Mouse (Mus musculus) midbrain, embryonic 11.5 days (tissue): ENCODE data around the gene Dnah8. TPM values are rescaled to one million over a fixed set of nuclear protein-coding genes. Genes with fewer than 3 reads are reported as not detected.

Source experiments
- ATAC-seq: fragments of 200-750 bp; cut with Nextera tagmentation; 2 replicates; pipeline ENCODE4 v1.8.0; 2017; ENCODE audit warnings: moderate TSS enrichment, moderate library complexity; ENCODE audit not compliant: low FRiP score
- DNase-seq: peaks from one replicate; pipeline ENCODE4 v3.0.0; 2015; ENCODE audit warnings: low spot score; ENCODE audit errors: missing footprints
- H3K27ac ChIP-seq: fragments of 300-500 bp; sonication (generic); 2 replicates; pipeline ENCODE4 v1.5.1; 2014; ENCODE audit warnings: low read depth, low read length
- H3K27me3 ChIP-seq: fragments of 300-500 bp; sonication (generic); 2 replicates; pipeline ENCODE4 v1.6.1; 2014; ENCODE audit warnings: mild to moderate bottlenecking, low read length, moderate library complexity, mixed read lengths; ENCODE audit not compliant: control insufficient read depth, insufficient read depth
- H3K36me3 ChIP-seq: fragments of 300-500 bp; sonication (generic); 2 replicates; pipeline ENCODE4 v1.6.1; 2014; ENCODE audit warnings: mild to moderate bottlenecking, low read length, moderate library complexity, mixed read lengths; ENCODE audit not compliant: control insufficient read depth, insufficient read depth
- H3K4me1 ChIP-seq: fragments of 300-500 bp; sonication (generic); 2 replicates; pipeline ENCODE4 v1.6.1; 2014; ENCODE audit warnings: low read length; ENCODE audit not compliant: control insufficient read depth, insufficient read depth
- H3K4me2 ChIP-seq: fragments of 300-500 bp; sonication (generic); 2 replicates; pipeline ENCODE4 v1.6.1; 2014; ENCODE audit warnings: mild to moderate bottlenecking, moderate library complexity
- H3K4me3 ChIP-seq: fragments of 300-500 bp; sonication (generic); 2 replicates; pipeline ENCODE4 v1.5.1; 2014; ENCODE audit warnings: low read depth, low read length
- H3K9ac ChIP-seq: fragments of 300-500 bp; sonication (generic); 2 replicates; pipeline ENCODE4 v1.6.1; 2014; ENCODE audit warnings: low read length
- H3K9me3 ChIP-seq: fragments of 300-500 bp; sonication (generic); 2 replicates; pipeline ENCODE4 v1.6.1; 2016; ENCODE audit warnings: low read length; ENCODE audit not compliant: control insufficient read depth
- WGBS: fragments of 180-500 bp; shearing (Covaris S2); extraction: QIAGEN DNeasy Blood & Tissue Kit; methylation state at CpG from one replicate; pipeline ENCODE4 v1.1.7; 2014; 5-methylcytosine and 5-hydroxymethylcytosine counted together
- polyA plus RNA-seq: library from polyadenylated mRNA; unstranded; fragments of >200 nt; fragmentation: Nextera tagmentation; extraction: Ambion mirVana; gene quantifications from 2 replicates; pipeline ENCODE4 v1.2.1, GENCODE M21; 2014

The Dnah8 gene
- polyA plus RNA-seq, 1 experiment from 2014 or later = 1.1 TPM

- Histone ChIP-seq H3K36me3 (no peaks in the 10 kb centered on the region), H3K27me3 (no peaks in the 10 kb centered on the region), H3K4me1 (no peaks in the 10 kb centered on the region), H3K4me2 (no peak overlapping the region), H3K4me3 (no peak overlapping the region), H3K9ac (no peak overlapping the region), H3K27ac (no peak overlapping the region), H3K9me3 (no peaks in the 10 kb centered on the region)
- no peak for DNase-seq
- WGBS = 50% methylated on average over 2 of the region's 2 CpGs
- ATAC-seq = no peak
Observed at GRCm38 (mm10) chr17:30691481-30691880, 67.3 kb downstream of the Dnah8 start.

DNA sequence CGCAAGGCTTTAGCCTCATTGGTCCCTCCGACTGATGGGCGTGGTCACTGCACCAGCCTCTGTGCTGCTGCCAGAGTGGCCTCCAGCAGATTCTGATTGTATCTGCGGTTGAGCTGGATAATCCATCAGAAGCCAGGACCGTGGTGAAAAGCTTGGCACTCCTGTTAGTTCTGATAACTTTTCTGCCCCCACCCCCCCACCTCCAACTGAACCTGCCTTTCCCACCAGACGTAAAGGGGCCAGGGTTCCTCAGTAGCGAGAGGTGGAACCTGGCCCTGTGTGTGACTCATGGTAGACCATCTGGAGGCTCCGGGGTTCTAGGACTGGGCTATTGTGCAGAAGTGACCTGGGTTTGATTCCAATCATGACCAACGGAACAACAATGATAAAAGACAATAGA, 70.1 kb downstream of the Dnah8 start:
- H3K27me3 ChIP-seq = no peaks in the 10 kb centered on the region
- H3K4me1 ChIP-seq = no peaks in the 10 kb centered on the region
- H3K4me3 ChIP-seq = no peak overlapping the region
- H3K9ac ChIP-seq = no peak overlapping the region
- no peaks in the 10 kb centered on the region for H3K36me3 ChIP-seq
- H3K27ac ChIP-seq = no peak overlapping the region
- H3K9me3 ChIP-seq = no peaks in the 10 kb centered on the region
- 81% methylated on average over 9 of the region's 9 CpGs for WGBS
- ATAC-seq (no peak), DNase-seq (no peak)
- H3K4me2 ChIP-seq = no peak overlapping the region

DNA sequence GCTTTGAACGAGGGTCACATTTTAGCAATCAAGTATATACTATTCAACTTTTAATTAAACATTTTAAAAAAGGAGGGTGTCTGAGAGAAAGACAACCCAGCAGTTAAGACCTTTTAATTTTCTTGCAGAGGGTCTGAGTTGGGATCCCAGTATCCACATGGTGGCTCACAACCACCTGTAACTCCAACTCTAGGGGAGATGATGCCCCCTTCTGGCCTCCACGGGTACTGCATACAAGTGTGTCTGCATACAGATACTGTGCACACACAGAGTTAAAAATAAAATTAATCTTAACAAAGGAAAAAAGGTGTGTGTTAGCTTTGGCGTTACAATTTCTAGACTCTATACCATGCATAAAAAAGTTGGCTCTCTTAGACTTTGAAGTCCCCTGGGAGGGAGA, 90.6 kb downstream of the Dnah8 start:
- 81% methylated on average over 3 of the region's 3 CpGs for WGBS
- no peak overlapping the region for H3K9ac ChIP-seq

DNA sequence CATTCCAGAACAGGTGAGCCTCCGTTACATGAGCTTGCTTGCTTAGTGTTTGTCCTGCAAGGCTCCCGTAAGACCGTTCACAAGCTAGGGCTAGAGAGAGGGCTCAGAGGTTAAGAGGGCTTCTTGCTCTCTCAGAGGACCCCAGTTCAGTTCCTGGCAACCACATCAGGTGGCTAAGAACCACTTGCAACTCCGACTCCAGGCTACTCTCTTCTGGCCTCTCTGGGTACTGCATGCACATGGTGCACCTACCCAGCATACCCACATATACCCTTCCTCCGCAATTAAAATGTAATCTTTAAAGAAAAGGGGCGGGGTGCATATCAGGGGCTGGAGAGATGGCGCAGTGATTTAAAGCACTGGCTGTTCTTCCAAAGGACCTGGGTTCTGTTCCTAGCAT, 94.0 kb downstream of the Dnah8 start:
- H3K9me3 ChIP-seq = no peaks in the 10 kb centered on the region
- H3K36me3 ChIP-seq = no peaks in the 10 kb centered on the region
- WGBS = 90% methylated on average over 7 of the region's 7 CpGs
- no peaks in the 10 kb centered on the region for H3K4me1 ChIP-seq
- no peak overlapping the region for H3K27ac ChIP-seq
- H3K4me3 ChIP-seq = no peak overlapping the region
- ATAC-seq (no peak), DNase-seq (no peak)
- H3K9ac ChIP-seq = no peak overlapping the region
- no peak overlapping the region for H3K4me2 ChIP-seq
- no peaks in the 10 kb centered on the region for H3K27me3 ChIP-seq

More for the DNA sequence above, 90.6 kb downstream of the Dnah8 start:
- Histone ChIP-seq H3K4me3 (no peak overlapping the region), H3K4me2 (no peak overlapping the region), H3K9me3 (no peaks in the 10 kb centered on the region), H3K27ac (no peak overlapping the region), H3K27me3 (no peaks in the 10 kb centered on the region), H3K4me1 (no peaks in the 10 kb centered on the region), H3K36me3 (no peaks in the 10 kb centered on the region)
- DNase-seq (no peak), ATAC-seq (no peak)

DNA sequence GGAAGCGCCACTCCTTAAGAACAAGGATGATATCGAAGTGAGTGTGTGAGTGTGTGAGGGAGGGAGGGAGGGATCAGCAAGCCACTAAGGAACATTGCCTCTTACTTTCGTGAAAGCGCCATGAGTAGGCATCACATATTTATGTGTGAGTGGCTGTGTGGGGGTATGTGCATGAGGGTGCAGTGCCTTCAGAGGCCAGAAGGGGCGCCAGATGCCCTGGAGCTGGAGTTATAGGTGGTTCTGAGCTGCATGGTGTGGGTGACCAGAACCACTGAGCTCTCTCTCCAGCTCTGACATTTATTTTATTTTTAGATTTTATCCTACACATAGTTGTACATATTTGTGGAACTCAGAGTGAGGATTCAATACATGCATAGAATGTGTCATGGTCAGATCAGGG, 94.9 kb downstream of the Dnah8 start:
- Histone ChIP-seq H3K4me3 (no peak overlapping the region), H3K9ac (no peak overlapping the region), H3K27ac (no peak overlapping the region), H3K4me1 (no peaks in the 10 kb centered on the region), H3K36me3 (no peaks in the 10 kb centered on the region), H3K9me3 (no peaks in the 10 kb centered on the region), H3K4me2 (no peak overlapping the region), H3K27me3 (no peaks in the 10 kb centered on the region)
- ATAC-seq (no peak), DNase-seq (no peak)
- 83% methylated on average over 5 of the region's 5 CpGs for WGBS

- DNase-seq (no peak), ATAC-seq (no peak)
- no peak overlapping the region for H3K27ac ChIP-seq
- no peak overlapping the region for H3K9ac ChIP-seq
- no peaks in the 10 kb centered on the region for H3K9me3 ChIP-seq
- H3K4me3 ChIP-seq = no peak overlapping the region
- no peaks in the 10 kb centered on the region for H3K27me3 ChIP-seq
- no peaks in the 10 kb centered on the region for H3K36me3 ChIP-seq
- WGBS = 51% methylated on average over 4 of the region's 4 CpGs
- H3K4me2 ChIP-seq = no peak overlapping the region
- H3K4me1 ChIP-seq = no peaks in the 10 kb centered on the region
Observed at GRCm38 (mm10) chr17:30727788-30728187, 103.6 kb downstream of the Dnah8 start.

DNA sequence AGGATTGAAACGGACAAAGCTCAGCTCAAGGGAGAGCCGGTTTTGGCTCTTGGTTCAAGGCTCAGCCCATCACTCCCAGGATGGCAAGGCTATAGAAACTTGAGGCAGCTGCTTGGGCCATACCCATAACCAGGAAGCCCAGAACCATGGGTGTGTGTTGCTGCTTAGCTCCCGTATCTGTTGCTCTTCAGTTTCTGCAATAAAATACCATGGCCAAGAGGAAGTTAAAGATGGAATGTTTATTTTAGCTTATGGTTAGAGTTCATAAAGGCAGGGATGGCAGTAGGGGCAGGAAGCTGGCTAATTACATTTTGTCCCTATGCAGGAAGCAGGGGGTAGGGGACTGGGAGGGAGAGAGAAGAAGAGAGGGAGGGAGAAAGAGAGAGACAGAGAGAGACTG, 108.6 kb downstream of the Dnah8 start:
- ATAC-seq (no peak), DNase-seq (no peak)
- Histone ChIP-seq H3K9me3 (no peaks in the 10 kb centered on the region), H3K36me3 (no peaks in the 10 kb centered on the region), H3K9ac (no peak overlapping the region), H3K27ac (no peak overlapping the region), H3K4me2 (no peak overlapping the region), H3K4me3 (no peak overlapping the region), H3K27me3 (no peaks in the 10 kb centered on the region), H3K4me1 (no peaks in the 10 kb centered on the region)
- 85% methylated on average over 3 of the region's 3 CpGs for WGBS

- H3K4me3 ChIP-seq = no peak overlapping the region
- no peak overlapping the region for H3K4me2 ChIP-seq
- DNase-seq = no peak
- 89% methylated on average over 8 of the region's 8 CpGs for WGBS
- no peaks in the 10 kb centered on the region for H3K4me1 ChIP-seq
- ATAC-seq = no peak
- H3K27ac ChIP-seq = no peak overlapping the region
- H3K9me3 ChIP-seq = no peaks in the 10 kb centered on the region
- H3K36me3 ChIP-seq = no peaks in the 10 kb centered on the region
- H3K27me3 ChIP-seq = no peaks in the 10 kb centered on the region
- H3K9ac ChIP-seq = no peak overlapping the region
Observed at GRCm38 (mm10) chr17:30734770-30735169, 110.6 kb downstream of the Dnah8 start.

- 87% methylated on average over 2 of the region's 2 CpGs for WGBS
- ATAC-seq (no peak), DNase-seq (no peak)
- Histone ChIP-seq H3K9me3 (no peaks in the 10 kb centered on the region), H3K4me3 (no peak overlapping the region), H3K9ac (no peak overlapping the region), H3K4me2 (no peak overlapping the region), H3K4me1 (no peaks in the 10 kb centered on the region), H3K27me3 (no peaks in the 10 kb centered on the region), H3K36me3 (no peaks in the 10 kb centered on the region), H3K27ac (no peak overlapping the region)
Observed at GRCm38 (mm10) chr17:30735454-30735853, 111.3 kb downstream of the Dnah8 start.

- ATAC-seq (no peak), DNase-seq (no peak)
- Histone ChIP-seq H3K27ac (no peak overlapping the region), H3K36me3 (no peaks in the 10 kb centered on the region), H3K4me1 (no peaks in the 10 kb centered on the region), H3K9ac (no peak overlapping the region), H3K27me3 (no peaks in the 10 kb centered on the region), H3K9me3 (no peaks in the 10 kb centered on the region), H3K4me2 (no peak overlapping the region), H3K4me3 (no peak overlapping the region)
- 51% methylated on average over 6 of the region's 6 CpGs for WGBS
Observed at GRCm38 (mm10) chr17:30737797-30738196, 113.6 kb downstream of the Dnah8 start.
